Mouse (Mus musculus) lung, postnatal 0 days (tissue): ENCODE results near the gene Myog.

ENCODE experiments used
- CTCF ChIP-seq: IDR thresholded peaks from 2 replicates; pipeline ENCODE4 v1.5.1; 2016; ENCODE audit warnings: antibody characterized with exemption, mild to moderate bottlenecking
- EP300 ChIP-seq: IDR thresholded peaks from 2 replicates; pipeline ENCODE4 v1.6.1; 2016; ENCODE audit warnings: antibody characterized with exemption, mild to moderate bottlenecking, control low read depth

GRCm38 (mm10) chr1:134311760-134312159, 22.0 kb downstream of the Myog start:
- no peak for TF ChIP-seq CTCF
- TF ChIP-seq EP300, result no peak
